Mouse (Mus musculus): ENCODE data around the gene Zfp697. TPM values are rescaled to one million over a fixed set of nuclear protein-coding genes. Genes with fewer than 3 reads are reported as not detected.
"Not testable (repeated sequence)": the region's sequence is repeated elsewhere in the genome, so short reads cannot be mapped to it uniquely, and the experiment has no call there.

The Zfp697 gene
- polyA plus RNA-seq, 1 experiment from 2014 or later = 12.2 TPM

- no peak for ATAC-seq
- peaks cover 7% of the 10 kb centered on the region for H3K4me1 ChIP-seq
- no peak overlapping the region for H3K27ac ChIP-seq
- no peaks in the 10 kb centered on the region for H3K36me3 ChIP-seq (ENCODE audit: poor library complexity, severe bottlenecking)
- 85% methylated on average over 4 of the region's 4 CpGs for WGBS
- H3K27me3 ChIP-seq = no peaks in the 10 kb centered on the region
- no peak overlapping the region for H3K4me2 ChIP-seq
- H3K9ac ChIP-seq = no peak overlapping the region
- no peak overlapping the region for H3K4me3 ChIP-seq
- no peaks in the 10 kb centered on the region for H3K9me3 ChIP-seq (replicated peaks)
Observed at GRCm38 (mm10) chr3:98378267-98378666, 4.0 kb upstream of the Zfp697 start.

GRCm38 (mm10) chr3:98379236-98379635 is 3.0 kb upstream of the Zfp697 start:
- Histone ChIP-seq H3K9me3 (replicated peaks) (no peaks in the 10 kb centered on the region), H3K27me3 (no peaks in the 10 kb centered on the region), H3K4me2 (no peak overlapping the region), H3K9ac (no peak overlapping the region), H3K27ac (no peak overlapping the region), H3K36me3 (ENCODE audit: poor library complexity, severe bottlenecking) (no peaks in the 10 kb centered on the region), H3K4me1 (peaks cover 17% of the 10 kb centered on the region), H3K4me3 (no peak overlapping the region)
- no peak for ATAC-seq
- 42% methylated on average over 7 of the region's 7 CpGs for WGBS

DNA sequence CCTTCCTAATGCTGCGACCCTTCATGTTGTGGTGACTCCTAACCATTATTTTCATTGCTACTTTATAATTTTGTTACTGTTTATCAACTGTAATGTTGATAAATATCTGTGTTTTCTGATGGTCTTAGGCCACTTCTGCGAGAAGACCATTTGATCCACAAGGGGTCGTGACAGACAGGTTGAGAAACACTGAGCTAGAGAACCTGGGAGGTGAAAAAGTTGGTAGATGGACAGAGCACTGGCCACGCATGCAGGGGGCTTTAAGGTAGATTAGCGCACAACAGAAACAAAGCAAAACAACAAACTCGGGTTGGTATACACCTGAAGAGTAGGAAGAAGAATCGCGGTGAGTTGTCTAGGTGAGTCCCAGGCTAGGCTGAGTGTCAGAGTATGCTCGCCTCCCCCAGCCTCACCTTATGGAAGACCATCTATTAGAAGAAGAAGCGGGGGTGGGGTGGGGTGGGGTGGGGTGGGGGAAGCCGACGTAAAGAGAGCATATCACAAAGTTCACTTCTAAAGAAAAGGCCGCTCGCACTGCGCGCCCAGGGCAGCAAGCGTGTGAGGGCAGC is 500 bp upstream of the Zfp697 start:
- Histone ChIP-seq H3K9me3 (replicated peaks) (no peaks in the 10 kb centered on the region), H3K4me2 (peak overlapping the region; percentile 92), H3K27me3 (no peaks in the 10 kb centered on the region), H3K4me3 (peak overlapping the region; percentile 79), H3K4me1 (peaks cover 24% of the 10 kb centered on the region), H3K36me3 (ENCODE audit: poor library complexity, severe bottlenecking) (no peaks in the 10 kb centered on the region), H3K27ac (peak overlapping the region; percentile 91; the same call in 1 of the 2 replicates), H3K9ac (peak overlapping the region; percentile 93)
- ATAC-seq = peak; percentile 12
- WGBS = 7% methylated on average over 16 of the region's 17 CpGs

GRCm38 (mm10) chr3:98383024-98383790 is 946 bp downstream of the Zfp697 start:
- WGBS = 10% methylated on average over 21 of the region's 21 CpGs
- H3K4me2 ChIP-seq = peak overlapping the region; percentile 92
- peak; percentile 16 for ATAC-seq
- no peaks in the 10 kb centered on the region for H3K9me3 ChIP-seq (replicated peaks)
- H3K4me1 ChIP-seq = peaks cover 24% of the 10 kb centered on the region
- H3K9ac ChIP-seq = peak overlapping the region; percentile 93
- peak overlapping the region; percentile 91 for H3K27ac ChIP-seq
- H3K36me3 ChIP-seq (ENCODE audit: poor library complexity, severe bottlenecking) = no peaks in the 10 kb centered on the region
- no peaks in the 10 kb centered on the region for H3K27me3 ChIP-seq
- peak overlapping the region; percentile 79 for H3K4me3 ChIP-seq

- H3K4me2 ChIP-seq = no peak overlapping the region
- peaks cover 21% of the 10 kb centered on the region for H3K4me1 ChIP-seq
- no peak overlapping the region for H3K9ac ChIP-seq
- no peaks in the 10 kb centered on the region for H3K36me3 ChIP-seq (ENCODE audit: poor library complexity, severe bottlenecking)
- no peaks in the 10 kb centered on the region for H3K9me3 ChIP-seq (replicated peaks)
- no peak overlapping the region for H3K4me3 ChIP-seq
- 85% methylated on average over 4 of the region's 4 CpGs for WGBS
- no peak for ATAC-seq
- no peaks in the 10 kb centered on the region for H3K27me3 ChIP-seq
- no peak overlapping the region for H3K27ac ChIP-seq
Observed at GRCm38 (mm10) chr3:98387086-98387485, 4.8 kb downstream of the Zfp697 start.

DNA sequence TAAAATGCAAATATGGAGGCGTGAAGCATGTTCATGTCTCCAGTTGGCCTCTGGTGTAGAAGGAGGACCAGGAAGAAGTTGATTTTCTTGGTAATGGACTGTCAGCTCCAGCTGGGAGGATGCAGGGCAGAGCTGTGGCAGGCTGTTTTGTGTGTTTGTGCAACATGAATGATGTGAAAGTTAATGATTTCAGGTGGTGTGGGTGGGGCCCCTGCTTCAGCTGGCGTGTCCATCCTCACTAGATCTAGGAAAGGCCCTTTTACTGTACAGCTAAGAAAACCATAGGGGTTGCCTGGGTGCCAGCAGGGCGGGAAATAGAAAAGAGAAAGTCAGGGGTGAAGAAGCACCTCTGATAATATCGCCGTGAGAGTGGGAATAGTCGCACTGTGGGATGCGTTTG is 5.5 kb downstream of the Zfp697 start:
- H3K9ac ChIP-seq = no peak overlapping the region
- H3K4me2 ChIP-seq = no peak overlapping the region
- H3K27ac ChIP-seq = no peak overlapping the region
- H3K9me3 ChIP-seq (replicated peaks) = no peaks in the 10 kb centered on the region
- H3K36me3 ChIP-seq (ENCODE audit: poor library complexity, severe bottlenecking) = no peaks in the 10 kb centered on the region
- no peak for ATAC-seq
- WGBS = 86% methylated on average over 7 of the region's 7 CpGs
- H3K4me1 ChIP-seq = peaks cover 21% of the 10 kb centered on the region
- H3K4me3 ChIP-seq = no peak overlapping the region
- H3K27me3 ChIP-seq = no peaks in the 10 kb centered on the region

- peak; percentile 48; the same call in 1 of the 2 replicates for ATAC-seq
- Histone ChIP-seq H3K36me3 (ENCODE audit: poor library complexity, severe bottlenecking) (no peaks in the 10 kb centered on the region), H3K9ac (no peak overlapping the region), H3K27me3 (no peaks in the 10 kb centered on the region), H3K4me3 (no peak overlapping the region), H3K27ac (no peak overlapping the region), H3K4me1 (peaks cover 7% of the 10 kb centered on the region; the same call in 1 of the 2 replicates), H3K9me3 (replicated peaks) (no peaks in the 10 kb centered on the region), H3K4me2 (no peak overlapping the region)
- 62% methylated on average over 3 of the region's 3 CpGs for WGBS
Observed at GRCm38 (mm10) chr3:98389305-98389704, 7.0 kb downstream of the Zfp697 start.

- H3K36me3 ChIP-seq (ENCODE audit: poor library complexity, severe bottlenecking); H3K4me1 ChIP-seq; H3K9ac ChIP-seq; H3K27ac ChIP-seq; H3K4me2 ChIP-seq; H3K9me3 ChIP-seq (replicated peaks); H3K27me3 ChIP-seq; ATAC-seq; H3K4me3 ChIP-seq: not testable (repeated sequence)
- WGBS = 95% methylated on average over 9 of the region's 9 CpGs
Observed at GRCm38 (mm10) chr3:98404268-98404895, 22.1 kb downstream of the Zfp697 start.

- H3K4me2 ChIP-seq = not testable (repeated sequence)
Observed at GRCm38 (mm10) chr3:98405877-98406276, 23.6 kb downstream of the Zfp697 start.

GRCm38 (mm10) chr3:98406569-98407144 is 24.4 kb downstream of the Zfp697 start:
- not testable (repeated sequence) for H3K9me3 ChIP-seq (replicated peaks); H3K4me1 ChIP-seq; ATAC-seq; H3K4me2 ChIP-seq; H3K4me3 ChIP-seq; H3K27me3 ChIP-seq; H3K36me3 ChIP-seq (ENCODE audit: poor library complexity, severe bottlenecking); H3K9ac ChIP-seq; H3K27ac ChIP-seq
- WGBS = 73% methylated on average over 12 of the region's 12 CpGs

More at GRCm38 (mm10) chr3:98405877-98406276, 23.6 kb downstream of the Zfp697 start:
- not testable (repeated sequence) for H3K27ac ChIP-seq; H3K36me3 ChIP-seq (ENCODE audit: poor library complexity, severe bottlenecking); H3K9me3 ChIP-seq (replicated peaks); ATAC-seq; H3K9ac ChIP-seq; H3K4me1 ChIP-seq; H3K27me3 ChIP-seq; H3K4me3 ChIP-seq
- WGBS = 89% methylated on average over 6 of the region's 6 CpGs

- ATAC-seq; H3K4me1 ChIP-seq; H3K36me3 ChIP-seq (ENCODE audit: poor library complexity, severe bottlenecking); H3K4me2 ChIP-seq; H3K27ac ChIP-seq; H3K9me3 ChIP-seq (replicated peaks); H3K27me3 ChIP-seq; H3K4me3 ChIP-seq; H3K9ac ChIP-seq: not testable (repeated sequence)
- WGBS = 67% methylated on average over 5 of the region's 5 CpGs
Observed at GRCm38 (mm10) chr3:98407261-98407780, 25.1 kb downstream of the Zfp697 start.

Measured in forebrain, embryonic 13.5 days (tissue).